Mouse (Mus musculus): ENCODE measurements around the gene Ctnnbl1. TPM values are rescaled to one million over a fixed set of nuclear protein-coding genes. Genes with fewer than 3 reads are reported as not detected.

Ctnnbl1 gene
- total RNA-seq, 2 experiments from 2014 or later, result 20.0 to 35.9 TPM

DNA sequence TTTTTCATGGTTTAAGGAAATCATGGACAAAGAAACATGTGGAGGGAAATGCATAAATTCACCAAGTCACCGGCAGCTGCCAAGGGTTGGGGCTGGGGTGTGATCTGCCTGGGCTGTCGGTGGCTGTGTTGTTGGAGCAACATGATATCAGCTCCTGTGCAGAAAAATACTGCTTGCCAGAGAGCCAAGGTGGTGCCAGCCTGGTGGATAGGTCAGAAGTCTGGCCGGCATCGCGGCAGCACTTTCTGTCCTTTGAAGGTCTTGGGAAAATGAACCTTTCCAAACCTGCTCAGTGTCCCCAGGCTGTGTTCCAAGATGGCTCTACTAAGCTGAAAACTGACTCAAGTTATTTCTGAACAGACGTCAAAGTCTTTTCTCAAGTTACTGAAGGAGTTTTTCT, 133.0 kb downstream of the Ctnnbl1 start:
- ATAC-seq (ENCODE audit: poor library complexity, severe bottlenecking), result no peak

DNA sequence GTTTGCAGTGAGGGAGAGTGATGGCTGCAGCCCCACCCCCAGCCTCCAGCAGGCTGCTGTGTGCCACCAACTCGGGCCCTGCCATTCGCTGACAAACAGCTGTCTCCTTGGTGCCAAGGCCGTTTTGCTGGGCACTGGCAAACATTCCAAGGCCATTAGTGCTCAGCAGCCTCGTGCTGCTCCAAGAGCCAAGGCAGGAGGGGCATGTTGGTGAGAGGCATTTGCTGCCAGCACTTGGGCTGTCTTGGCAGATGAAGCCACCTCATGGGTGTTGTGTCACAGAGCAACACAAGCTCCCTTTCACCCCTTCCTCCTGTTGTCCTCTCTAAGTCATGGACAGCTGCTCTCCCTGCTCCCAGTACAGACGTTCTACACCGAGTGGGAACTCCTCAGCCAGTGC, 136.0 kb downstream of the Ctnnbl1 start:
- ATAC-seq (ENCODE audit: poor library complexity, severe bottlenecking), result no peak

- no peak for ATAC-seq (ENCODE audit: poor library complexity, severe bottlenecking)
Observed at GRCm38 (mm10) chr2:157873691-157874090, 136.5 kb downstream of the Ctnnbl1 start.

- ATAC-seq (ENCODE audit: poor library complexity, severe bottlenecking), result no peak
Observed at GRCm38 (mm10) chr2:157875111-157875510, 137.9 kb downstream of the Ctnnbl1 start.

DNA sequence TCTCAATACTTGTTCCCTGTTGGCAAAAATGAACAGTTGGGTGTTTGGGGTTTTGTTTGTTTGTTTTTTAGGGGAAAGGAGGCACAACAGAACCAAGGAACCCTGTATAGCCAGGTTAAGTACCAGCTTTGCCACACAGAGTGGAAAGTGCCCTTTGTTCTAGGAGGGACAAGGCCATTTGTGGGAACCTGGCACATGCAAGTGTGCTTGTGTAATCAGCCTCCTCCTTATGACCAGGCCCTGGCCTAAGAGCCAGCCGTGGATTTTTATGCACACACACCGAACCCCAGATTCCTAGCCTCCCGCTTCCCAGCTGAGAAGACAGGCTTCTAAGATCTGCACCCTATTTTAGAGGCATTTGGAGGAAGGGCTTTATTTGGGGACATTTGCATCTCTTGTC, 140.2 kb downstream of the Ctnnbl1 start:
- ATAC-seq (ENCODE audit: poor library complexity, severe bottlenecking), result no peak

GRCm38 (mm10) chr2:157877967-157878366, 140.8 kb downstream of the Ctnnbl1 start:
- ATAC-seq (ENCODE audit: poor library complexity, severe bottlenecking), result no peak

GRCm38 (mm10) chr2:157881939-157882338, 144.7 kb downstream of the Ctnnbl1 start:
- no peak for ATAC-seq (ENCODE audit: poor library complexity, severe bottlenecking)

- ATAC-seq (ENCODE audit: poor library complexity, severe bottlenecking), result no peak
Observed at GRCm38 (mm10) chr2:157887275-157888025, 150.2 kb downstream of the Ctnnbl1 start.

- ATAC-seq (ENCODE audit: poor library complexity, severe bottlenecking), result no peak
Observed at GRCm38 (mm10) chr2:157891166-157891565, 154.0 kb downstream of the Ctnnbl1 start.

GRCm38 (mm10) chr2:157897131-157897530, 159.9 kb downstream of the Ctnnbl1 start:
- ATAC-seq (ENCODE audit: poor library complexity, severe bottlenecking), result no peak

DNA sequence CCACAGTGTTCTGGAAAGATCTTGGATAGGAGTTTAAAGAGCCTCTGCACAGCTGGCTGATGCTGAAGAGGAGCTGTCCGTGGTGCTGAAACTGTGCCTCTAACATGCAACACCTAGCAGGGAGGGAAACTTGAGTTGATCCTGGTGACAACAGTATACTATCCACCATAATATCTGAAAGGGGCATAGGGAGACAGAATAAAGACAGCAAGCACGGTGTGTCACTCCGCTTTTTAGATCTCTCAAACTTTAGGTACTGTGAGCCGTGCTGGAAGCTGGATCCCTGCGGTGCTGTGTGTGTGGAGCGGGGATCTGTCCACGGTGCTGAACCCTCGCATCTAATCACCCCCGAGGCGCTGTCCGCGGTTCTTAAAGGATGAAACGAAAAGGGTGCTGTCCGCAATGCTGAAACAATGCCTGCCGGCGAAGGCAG, 176.0 kb downstream of the Ctnnbl1 start:
- peak; percentile 82 for ATAC-seq (ENCODE audit: poor library complexity, severe bottlenecking)

- ATAC-seq (ENCODE audit: poor library complexity, severe bottlenecking), result no peak
Observed at GRCm38 (mm10) chr2:157913705-157914104, 176.5 kb downstream of the Ctnnbl1 start.

DNA sequence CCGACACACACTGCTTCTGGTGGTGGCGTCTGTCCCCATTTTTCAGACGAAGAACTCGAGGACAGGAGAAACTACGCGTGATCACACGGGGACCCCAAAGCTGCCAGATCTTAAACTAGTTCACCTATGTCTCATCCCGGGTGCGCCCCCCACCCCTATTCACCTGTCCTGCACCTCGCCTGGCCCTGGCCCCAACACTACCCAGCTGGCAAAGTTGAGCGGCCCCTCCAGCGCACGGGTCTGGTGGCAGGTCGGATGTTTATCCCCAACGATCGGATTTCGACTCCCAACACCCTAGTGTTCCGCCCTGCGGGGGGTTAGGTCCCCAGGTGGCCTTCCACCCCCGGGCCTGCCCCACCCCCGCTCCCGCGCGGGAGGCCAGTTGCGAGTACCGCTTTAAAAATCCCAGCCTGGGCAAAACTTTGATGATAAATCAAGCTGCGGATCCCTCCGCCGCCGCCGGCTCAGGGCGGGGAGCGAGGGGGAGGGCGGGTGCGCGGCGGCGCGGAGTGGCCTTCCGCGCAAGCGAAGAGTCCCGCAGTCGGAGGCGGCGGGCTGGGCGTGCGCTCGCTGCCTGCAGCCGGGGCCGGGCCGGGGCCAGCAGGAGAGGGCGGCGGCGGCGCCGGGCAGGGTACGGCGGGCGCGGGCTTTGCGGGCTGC, 177.0 kb downstream of the Ctnnbl1 start, which contains the start of gene Vstm2l:
Gene Vstm2l (plus strand): TSS at position 549 of the 660 bp plus-strand sequence.
- ATAC-seq (ENCODE audit: poor library complexity, severe bottlenecking), result no peak

DNA sequence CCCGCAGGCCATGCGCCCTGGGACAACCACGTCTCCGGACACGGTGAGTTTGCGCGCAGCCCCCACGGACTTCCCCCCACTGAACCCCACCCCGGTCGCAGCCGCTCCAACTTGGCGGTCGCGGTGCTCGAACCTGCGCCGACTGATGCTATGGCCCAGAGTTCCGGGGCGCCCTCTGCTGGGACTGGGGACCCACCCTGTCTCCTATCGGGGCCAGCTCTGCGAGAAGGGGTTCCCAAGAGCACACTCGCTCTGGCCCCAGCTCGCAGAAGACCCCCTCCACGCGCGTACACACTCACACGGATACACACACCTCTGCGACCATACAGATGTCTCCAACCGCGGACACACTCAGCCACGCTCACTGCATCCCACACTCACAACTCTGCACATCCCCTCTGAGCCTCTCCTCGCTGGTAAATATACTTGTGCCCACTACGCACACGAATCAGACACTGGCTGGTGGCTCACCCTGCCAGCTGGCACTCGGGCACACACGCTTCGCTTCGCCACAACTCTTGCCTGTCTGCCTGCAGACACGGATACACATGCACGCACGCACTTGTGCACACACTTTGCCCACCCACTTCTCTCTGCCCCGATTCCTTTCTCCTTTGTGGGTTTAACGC, 177.8 kb downstream of the Ctnnbl1 start:
- no peak for ATAC-seq (ENCODE audit: poor library complexity, severe bottlenecking)

DNA sequence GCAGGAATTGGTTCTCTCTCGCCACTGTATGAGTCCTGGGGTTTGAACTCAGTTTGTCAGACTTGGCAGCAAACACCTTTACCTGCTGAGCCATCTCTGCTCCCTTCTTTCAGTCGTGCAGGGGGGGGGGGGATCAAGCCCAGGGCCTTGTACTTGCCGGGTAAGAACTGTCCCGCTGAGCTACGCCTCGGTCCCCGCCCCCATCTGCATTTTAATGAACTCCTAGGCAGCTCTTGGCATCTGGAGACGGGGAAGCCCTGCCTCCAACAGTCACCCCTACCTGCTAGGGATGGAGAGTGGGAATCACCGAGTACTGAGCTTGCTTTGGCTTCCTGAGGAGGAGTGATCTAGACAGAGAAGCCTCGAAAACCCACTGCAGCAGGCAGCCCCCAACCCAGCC, 181.3 kb downstream of the Ctnnbl1 start:
- ATAC-seq (ENCODE audit: poor library complexity, severe bottlenecking), result no peak

GRCm38 (mm10) chr2:157921551-157921950, 184.3 kb downstream of the Ctnnbl1 start:
- no peak for ATAC-seq (ENCODE audit: poor library complexity, severe bottlenecking)

GRCm38 (mm10) chr2:157923406-157923805, 186.2 kb downstream of the Ctnnbl1 start:
- no peak for ATAC-seq (ENCODE audit: poor library complexity, severe bottlenecking)

DNA sequence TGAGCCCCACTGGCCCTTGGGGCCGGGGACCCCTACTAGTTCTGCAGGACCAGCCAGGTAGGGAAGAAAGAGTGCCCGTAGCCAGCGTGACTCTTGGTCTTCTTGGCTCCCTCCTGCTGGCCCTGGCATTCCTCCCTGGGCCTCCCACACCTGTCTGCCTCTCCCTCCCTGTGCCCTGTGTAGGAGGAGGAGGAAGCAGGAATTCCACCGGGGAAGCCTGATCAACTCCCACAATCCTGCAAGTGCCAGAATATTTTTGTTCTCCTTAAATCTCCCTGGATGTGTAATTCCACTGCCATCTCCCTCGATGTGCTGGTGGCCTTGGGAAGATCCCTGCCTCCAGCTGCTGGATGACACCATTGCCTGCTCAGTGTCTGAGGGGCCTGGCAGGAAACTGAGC, 187.3 kb downstream of the Ctnnbl1 start:
- ATAC-seq (ENCODE audit: poor library complexity, severe bottlenecking), result no peak

- no peak for ATAC-seq (ENCODE audit: poor library complexity, severe bottlenecking)
Observed at GRCm38 (mm10) chr2:157926502-157926901, 189.3 kb downstream of the Ctnnbl1 start.

DNA sequence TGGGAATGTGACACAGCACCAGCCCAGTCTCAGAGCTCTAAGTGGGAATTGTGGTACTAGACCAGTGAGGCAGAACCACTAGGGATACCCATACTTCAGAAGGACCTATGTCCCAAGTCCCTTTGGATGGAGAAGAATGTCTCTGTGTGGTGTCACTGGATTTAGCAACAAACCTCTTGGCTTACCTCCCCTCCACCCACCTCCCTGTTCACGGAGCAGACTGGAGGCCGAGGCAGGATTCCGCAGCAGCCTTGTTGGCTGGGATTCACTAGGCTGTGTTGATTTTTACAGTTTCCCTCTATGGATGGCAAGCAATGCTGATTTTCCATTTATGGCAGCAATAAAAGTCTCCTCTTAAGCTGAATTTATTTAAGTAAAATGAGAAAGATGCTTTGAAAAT, 189.7 kb downstream of the Ctnnbl1 start:
- ATAC-seq (ENCODE audit: poor library complexity, severe bottlenecking), result no peak

- ATAC-seq (ENCODE audit: poor library complexity, severe bottlenecking), result no peak
Observed at GRCm38 (mm10) chr2:157927397-157927796, 190.2 kb downstream of the Ctnnbl1 start.

DNA sequence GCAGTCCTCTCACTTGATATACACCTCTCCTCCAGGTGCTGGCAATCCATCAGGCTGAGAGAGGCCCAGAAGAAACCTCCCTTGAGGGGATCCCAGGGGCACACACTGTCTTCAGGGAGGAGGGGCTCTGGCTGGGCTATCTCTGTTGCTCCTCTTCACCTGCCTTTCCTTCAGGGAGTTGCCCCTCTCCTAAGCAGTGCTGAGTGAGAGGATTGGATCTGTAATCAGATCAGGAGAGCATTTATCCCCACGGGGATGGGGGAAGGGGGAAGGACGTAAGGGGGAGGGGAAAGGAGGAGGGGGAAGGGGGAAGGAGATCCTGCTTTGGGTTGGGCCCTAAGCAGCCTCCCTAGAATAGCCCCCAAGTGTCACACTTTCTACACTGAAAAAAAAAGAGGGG, 190.6 kb downstream of the Ctnnbl1 start:
- no peak for ATAC-seq (ENCODE audit: poor library complexity, severe bottlenecking)

Measured in megakaryocyte, adult 5-6 weeks (primary cell).